10 mouse cellular contexts compared by ENCODE assay signal in genomic region chr7:118765604-118766003, GRCm38 (mm10). TPM values are rescaled to one million over a fixed set of nuclear protein-coding genes. Genes with fewer than 3 reads are reported as not detected.
DNase-seq lines count a peak whose midpoint lies in the region; ATAC-seq and TF ChIP-seq lines count a peak whose summit lies in the region.
"Had no signal": no experiment of that assay in that cellular context is flagged by ENCODE, and none has a peak within 500 bp of the region (broad histone marks: within the 10 kb centered on the region; RNA-seq: fewer than 3 reads in every experiment).

No protein-coding gene starts in this region.

- peaks cover 11% of the 10 kb centered on the region for H3K4me1 ChIP-seq in hindbrain, embryonic 15.5 days (replicated peaks)
- no peaks in the 10 kb centered on the region for H3K4me1 ChIP-seq in hindbrain, postnatal 0 days (ENCODE audit: insufficient read depth, low read length)

- no peak overlapping the region for H3K4me3 ChIP-seq in hindbrain, embryonic 15.5 days
- H3K4me3 ChIP-seq in hindbrain, postnatal 0 days (ENCODE audit: low read length), result no peak overlapping the region
- H3K4me3 ChIP-seq: midbrain, embryonic 10.5 days had no signal

- no peaks in the 10 kb centered on the region for H3K27me3 ChIP-seq in hindbrain, embryonic 15.5 days
- H3K27me3 ChIP-seq in hindbrain, postnatal 0 days (ENCODE audit: insufficient read depth, low read length), result no peaks in the 10 kb centered on the region

- WGBS in hindbrain, embryonic 15.5 days, result 79% methylated on average over 8 of the region's 8 CpGs
- WGBS in hindbrain, postnatal 0 days, result 75% methylated on average over 8 of the region's 8 CpGs

- no peak for TF ChIP-seq CTCF in hindbrain, postnatal 0 days (IDR thresholded peaks at IDR 0.05; ENCODE audit: low read depth)

- H3K4me2 ChIP-seq in hindbrain, embryonic 15.5 days, result no peak overlapping the region
- no peak overlapping the region for H3K4me2 ChIP-seq in hindbrain, postnatal 0 days (ENCODE audit: low read depth, low read length)

- peaks cover 41% of the 10 kb centered on the region for H3K36me3 ChIP-seq in hindbrain, embryonic 15.5 days
- peaks cover 34% of the 10 kb centered on the region for H3K36me3 ChIP-seq in hindbrain, postnatal 0 days (ENCODE audit: insufficient read depth, low read length)

- ATAC-seq in hindbrain, embryonic 15.5 days (ENCODE audit: low FRiP score, low read depth), result peak; percentile 55; the same call in 1 of the 2 replicates
- ATAC-seq in hindbrain, postnatal 0 days, result no peak
- ATAC-seq in megakaryocyte, adult 5-6 weeks (ENCODE audit: poor library complexity, severe bottlenecking), result no peak; the same call in 1 of the 2 replicates

- no peaks in the 10 kb centered on the region for H3K9me3 ChIP-seq in hindbrain, embryonic 15.5 days
- H3K9me3 ChIP-seq in hindbrain, postnatal 0 days (ENCODE audit: low read length), result no peaks in the 10 kb centered on the region
- H3K9me3 ChIP-seq: midbrain, embryonic 10.5 days had no signal

- H3K9ac ChIP-seq in hindbrain, embryonic 15.5 days, result no peak overlapping the region
- no peak overlapping the region for H3K9ac ChIP-seq in hindbrain, postnatal 0 days (replicated peaks; ENCODE audit: low read length)
- H3K9ac ChIP-seq: liver, embryonic 14.5 days had no signal

- DNase-seq in cerebellum, adult 11-12 months, result peak; percentile 41
- DNase-seq in cerebellum, postnatal 10 days, result no peak
- no peak for DNase-seq in hindbrain, postnatal 0 days (ENCODE audit: low spot score)
- DNase-seq in urinary bladder, postnatal 14 days (ENCODE audit: low spot score), result peak; percentile 7
- DNase-seq in urinary bladder, postnatal 25 days (ENCODE audit: low spot score), result no peak
- peak; percentile 60 for DNase-seq in yolk sac, embryonic 10.5 days (ENCODE audit: low spot score)

- H3K27ac ChIP-seq in hindbrain, embryonic 15.5 days (replicated peaks), result no peak overlapping the region
- H3K27ac ChIP-seq in hindbrain, postnatal 0 days, result no peak overlapping the region
- H3K27ac ChIP-seq: liver, embryonic 14.5 days; midbrain, embryonic 10.5 days had no signal

RNA-seq across cellular contexts. Expression of gene Vps35l, which starts 25.6 kb away (rescaled TPM):
- polyA plus RNA-seq in hindbrain, embryonic 15.5 days (2015; fragmentation: Nextera tagmentation; extraction: Ambion mirVana), result 92.4 and 94.4 TPM in 2 replicates
- 92.1 and 106 TPM in 2 replicates for total RNA-seq in hindbrain, postnatal 0 days (2014; rRNA removed)
- 85.6 and 86.8 TPM in 2 replicates for polyA plus RNA-seq in hindbrain, postnatal 0 days (2015; fragmentation: Nextera tagmentation; extraction: Ambion mirVana)
- total RNA-seq in megakaryocyte, adult 5-6 weeks (2015), result 40.4 and 51.6 TPM in 2 replicates
- 49.5 and 49.7 TPM in 2 replicates for total RNA-seq in megakaryocyte, adult 5-6 weeks (2017)

RNA-seq across cellular contexts. Expression of gene Ccp110, which starts 53.3 kb away (rescaled TPM):
- 26.2 and 27.0 TPM in 2 replicates for polyA plus RNA-seq in hindbrain, embryonic 15.5 days (2015; fragmentation: Nextera tagmentation; extraction: Ambion mirVana)
- total RNA-seq in hindbrain, postnatal 0 days (2014; rRNA removed), result 17.7 and 24.6 TPM in 2 replicates
- polyA plus RNA-seq in hindbrain, postnatal 0 days (2015; fragmentation: Nextera tagmentation; extraction: Ambion mirVana), result 14.7 and 16.1 TPM in 2 replicates
- total RNA-seq in megakaryocyte, adult 5-6 weeks (2015), result 12.2 and 13.5 TPM in 2 replicates
- total RNA-seq in megakaryocyte, adult 5-6 weeks (2017), result 9.6 and 21.1 TPM in 2 replicates

Comparison
In these comparisons a context has a peak if more than half of its experiments do, and no peak if none do; other contexts are left out.
1. DNase-seq: peak in cerebellum, adult 11-12 months (single experiment), urinary bladder, postnatal 14 days (single experiment) and yolk sac, embryonic 10.5 days (single experiment); none in cerebellum, postnatal 10 days (0 of 2), hindbrain, postnatal 0 days (single experiment) and urinary bladder, postnatal 25 days (single experiment).